Mouse (Mus musculus) effector memory CD4-positive, alpha-beta T cell, adult 7 months (primary cell): ENCODE measurements around the gene Gss. TPM values are rescaled to one million over a fixed set of nuclear protein-coding genes. Genes with fewer than 3 reads are reported as not detected.

Experiments used
- polyA plus RNA-seq: library from polyadenylated mRNA; unstranded; fragments of 100-300 nt; shearing (Covaris generic); gene quantifications from one replicate; pipeline ENCODE4 v1.2.1, GENCODE M21; 2017

The Gss gene
- polyA plus RNA-seq: 12.7 TPM

DNA sequence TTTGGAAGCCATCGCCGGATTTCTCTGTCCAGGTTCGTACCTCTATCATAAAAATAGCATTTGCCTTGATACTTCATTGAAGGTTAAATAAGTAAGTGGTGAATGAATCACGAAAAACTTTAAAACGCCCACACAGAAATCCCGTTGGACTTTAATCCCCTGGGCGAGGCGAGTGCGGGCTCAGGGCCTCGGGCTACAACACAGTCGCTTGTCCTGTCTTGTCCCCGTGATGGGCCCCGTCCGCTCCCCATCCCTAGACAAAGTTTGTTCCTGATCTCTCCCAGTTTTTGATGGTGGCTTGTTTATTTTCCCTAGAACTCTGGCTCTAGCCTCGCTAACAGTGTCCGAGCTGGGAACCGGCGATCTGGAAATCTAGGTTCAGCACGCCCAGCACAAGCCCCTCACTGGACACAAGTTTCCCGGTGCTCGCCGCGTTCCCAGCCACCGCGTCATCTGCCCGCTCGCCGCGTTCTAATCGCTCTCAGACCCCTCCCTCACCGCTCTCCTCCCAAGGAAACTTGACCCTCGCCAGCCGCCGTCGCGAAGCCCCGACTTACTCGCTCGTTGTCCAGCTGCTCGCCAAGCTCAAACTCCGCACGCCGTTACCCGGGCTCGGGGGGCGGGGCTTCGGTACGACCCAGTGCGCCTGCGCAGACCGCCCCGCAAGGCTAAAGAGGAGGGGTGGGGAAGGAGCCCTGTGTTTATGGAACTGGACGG is at the start of gene Gss:
TSS of gene Gss (minus strand) at position 674 of the 717 bp plus-strand sequence.

DNA sequence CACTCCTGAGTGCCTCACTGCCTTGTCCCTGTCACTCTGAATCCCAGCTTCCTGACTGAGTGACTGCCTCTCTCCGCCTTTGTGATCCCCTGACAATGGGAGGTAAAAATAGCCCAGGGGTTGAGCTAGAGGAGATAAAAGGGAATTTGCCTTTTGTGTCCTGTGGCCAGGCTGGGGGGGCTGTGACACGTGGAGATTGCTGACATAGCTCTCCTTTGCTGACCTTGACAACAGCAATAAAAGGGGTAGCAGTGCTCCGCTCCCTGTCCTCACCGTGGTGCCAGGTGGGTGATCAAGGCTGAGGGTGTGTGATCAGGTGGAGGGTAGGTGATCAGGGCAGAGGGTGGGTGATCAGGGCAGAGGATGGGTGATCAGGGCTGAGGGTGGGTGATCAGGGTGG is 18.4 kb upstream of the Gss start, which contains the start of gene Myh7b:
TSS of gene Myh7b (plus strand) at position 235 of the 400 bp plus-strand sequence.

DNA sequence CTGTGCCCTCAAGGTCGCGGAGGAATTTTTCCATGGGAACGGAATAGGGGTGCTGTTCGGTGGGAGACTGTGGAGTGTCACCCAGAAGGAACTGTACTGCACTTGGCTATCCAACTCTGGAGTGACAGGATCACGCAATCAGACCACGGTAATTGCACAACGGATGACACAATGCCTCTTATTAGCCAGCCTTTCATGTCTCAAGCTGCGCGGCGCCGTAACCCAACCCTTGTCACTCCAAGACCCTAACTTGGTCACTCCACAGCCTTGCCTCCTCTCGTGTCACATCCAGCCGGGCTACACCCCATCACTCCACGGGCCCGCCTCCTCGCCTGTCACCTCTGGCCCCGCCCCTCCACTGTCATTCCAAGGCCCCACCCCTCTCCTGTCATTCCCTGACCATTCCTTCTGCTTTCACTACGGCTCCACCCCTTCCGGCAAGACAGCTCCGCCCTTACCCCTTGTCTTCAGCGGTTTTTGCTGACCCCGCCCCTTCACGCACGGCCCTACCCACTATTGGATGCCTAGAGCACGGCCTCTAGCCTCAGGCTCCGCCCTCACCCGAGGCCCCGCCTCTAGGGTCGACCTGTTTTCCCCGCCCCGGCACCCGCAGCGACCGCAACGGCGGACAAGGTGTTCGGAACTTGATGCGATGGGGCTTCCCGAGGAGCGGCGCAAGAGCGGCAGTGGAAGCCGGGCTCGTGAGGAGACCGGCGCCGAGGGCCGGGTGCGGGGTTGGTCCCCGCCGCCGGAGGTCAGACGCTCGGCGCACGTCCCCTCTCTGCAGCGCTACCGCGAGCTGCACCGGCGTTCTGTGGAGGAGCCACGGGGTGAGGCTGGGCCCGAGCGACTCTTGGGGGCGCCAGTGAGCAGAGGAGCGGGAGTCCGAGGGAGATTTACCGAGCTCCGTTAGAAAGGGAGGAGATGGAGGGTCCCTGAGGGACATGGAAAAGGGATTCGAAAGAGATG is 74.9 kb downstream of the Gss start, which contains the start of the genes Acss2 and Ggt7:
TSS of gene Acss2 (plus strand) at position 494 of the 969 bp plus-strand sequence.
TSS of gene Ggt7 (minus strand) at position 783 of the 969 bp plus-strand sequence.

Other genes starting within 250 kb of the Gss start
- gene Pigu, start 235.4 kb downstream of the Gss start, polyA plus RNA-seq: 32.0 TPM
- gene Trp53inp2, start 211.8 kb downstream of the Gss start, polyA plus RNA-seq: 45.4 TPM
- gene Ncoa6, start 118.9 kb downstream of the Gss start, polyA plus RNA-seq: 21.0 TPM
- gene Acss2, start 74.9 kb downstream of the Gss start, polyA plus RNA-seq: 84.0 TPM
- 3.3 TPM for gene Ggt7, start 74.6 kb downstream of the Gss start, polyA plus RNA-seq
- gene Myh7b, start 18.4 kb upstream of the Gss start, polyA plus RNA-seq: not detected
- 144 TPM for gene Trpc4ap, start 99.6 kb upstream of the Gss start, polyA plus RNA-seq
- gene Edem2, start 136.7 kb upstream of the Gss start, polyA plus RNA-seq: 49.7 TPM
- gene Gm17581, start 143.1 kb upstream of the Gss start, polyA plus RNA-seq: not detected
- gene Procr, start 158.3 kb upstream of the Gss start, polyA plus RNA-seq: 0.23 TPM
- gene Mmp24, start 182.5 kb upstream of the Gss start, polyA plus RNA-seq: 0.88 TPM
- gene BC029722, start 226.6 kb upstream of the Gss start, polyA plus RNA-seq: 37.2 TPM
- 170 TPM for gene Eif6, start 234.1 kb upstream of the Gss start, polyA plus RNA-seq
- gene Fam83c, start 242.0 kb upstream of the Gss start, polyA plus RNA-seq: not detected